Mouse (Mus musculus): ENCODE results near the gene Ctcfl.

The Ctcfl gene

DNA sequence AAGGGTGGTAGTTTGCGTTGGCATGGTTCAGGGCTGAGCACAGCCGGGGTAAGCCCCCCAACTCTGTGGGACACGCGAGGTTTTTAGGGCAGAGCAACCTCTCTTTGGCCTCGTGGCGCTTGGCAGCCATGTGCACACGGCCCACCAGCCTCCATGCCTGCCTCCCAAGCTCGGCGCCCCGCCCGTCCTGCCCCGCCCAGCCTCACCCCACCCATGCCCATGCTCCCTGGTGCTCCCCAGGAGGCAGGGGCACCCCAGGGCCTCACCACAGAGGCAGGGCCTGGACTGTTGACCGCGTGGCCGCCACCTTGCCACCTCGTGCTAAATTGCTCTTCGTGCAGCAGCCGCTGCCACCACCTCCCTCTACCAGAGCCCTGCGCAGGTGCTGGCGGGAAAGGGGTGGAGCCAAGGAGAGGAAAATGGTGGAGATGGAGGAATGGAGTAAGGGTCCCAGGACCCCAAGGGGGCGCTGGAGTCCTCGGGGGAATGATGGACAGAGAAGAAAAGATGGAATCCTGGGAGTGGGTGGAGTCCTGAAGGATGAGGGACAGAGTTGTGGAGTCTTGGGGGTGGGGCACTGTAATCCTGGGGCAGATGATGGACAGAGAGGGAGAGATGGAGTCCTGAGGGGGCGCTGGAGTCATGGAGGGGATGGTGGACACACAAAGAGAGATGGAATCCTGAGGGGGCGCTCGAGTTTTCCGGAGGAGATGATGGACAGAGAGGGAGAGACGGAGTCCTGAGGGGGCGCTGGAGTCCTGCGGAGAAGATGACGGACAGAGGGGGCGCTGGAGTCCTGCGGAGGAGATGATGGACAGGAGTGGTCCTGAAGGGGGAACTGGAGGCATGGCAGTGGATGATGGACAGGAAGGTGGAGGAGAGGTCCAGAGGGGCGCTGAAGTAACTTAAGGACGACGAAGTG, at the start of gene Ctcfl:
Gene Ctcfl, minus strand, starts transcription at position 503 of the 922 bp plus-strand sequence.
- no peak for TF ChIP-seq GATA4 (IDR thresholded peaks at IDR 0.05; ENCODE audit: insufficient replicate concordance, low read length)

DNA sequence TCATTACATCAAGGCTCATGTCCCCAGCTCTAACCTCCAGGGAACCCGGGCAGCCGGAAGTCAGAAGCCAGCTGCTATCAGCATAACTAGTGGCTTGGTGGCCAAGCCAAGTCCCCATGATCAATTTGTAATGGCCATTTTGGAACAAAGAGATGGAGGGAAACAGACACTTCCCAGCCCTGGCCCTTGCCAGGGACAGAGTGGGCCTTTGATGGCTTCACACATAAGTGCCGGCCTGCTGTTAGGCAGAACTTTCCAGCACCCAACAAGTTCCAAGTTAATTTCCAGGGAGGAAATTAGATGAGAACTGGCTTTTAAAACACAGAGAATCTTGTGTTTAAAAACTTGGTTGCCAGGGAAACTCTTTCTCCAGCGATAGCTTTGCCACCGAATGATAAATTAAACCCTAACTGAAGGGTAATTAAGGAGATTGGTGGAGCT, 49.1 kb upstream of the Ctcfl start:
- no peak for TF ChIP-seq GATA4 (IDR thresholded peaks at IDR 0.05; ENCODE audit: insufficient replicate concordance, low read length)

DNA sequence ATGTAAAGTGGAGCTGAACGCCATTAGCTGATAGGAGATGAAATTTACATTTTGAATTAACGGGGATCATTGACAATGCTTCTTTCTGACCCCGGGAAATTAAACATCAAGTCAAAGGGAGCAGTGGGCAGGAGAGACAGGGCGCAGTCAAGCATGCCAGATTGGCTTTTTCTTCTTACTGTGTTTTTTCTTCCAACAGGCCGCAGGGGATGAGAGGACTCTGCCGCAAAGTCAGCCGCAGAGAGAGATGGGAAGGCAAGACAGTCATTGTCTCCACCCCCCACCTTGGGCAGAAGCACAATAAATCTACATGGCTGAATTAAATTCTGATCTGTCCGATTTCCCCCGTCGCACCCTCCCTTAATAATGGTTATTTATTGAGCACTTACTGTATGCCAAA, 46.0 kb upstream of the Ctcfl start:
- no peak for TF ChIP-seq GATA4 (IDR thresholded peaks at IDR 0.05; ENCODE audit: insufficient replicate concordance, low read length)

DNA sequence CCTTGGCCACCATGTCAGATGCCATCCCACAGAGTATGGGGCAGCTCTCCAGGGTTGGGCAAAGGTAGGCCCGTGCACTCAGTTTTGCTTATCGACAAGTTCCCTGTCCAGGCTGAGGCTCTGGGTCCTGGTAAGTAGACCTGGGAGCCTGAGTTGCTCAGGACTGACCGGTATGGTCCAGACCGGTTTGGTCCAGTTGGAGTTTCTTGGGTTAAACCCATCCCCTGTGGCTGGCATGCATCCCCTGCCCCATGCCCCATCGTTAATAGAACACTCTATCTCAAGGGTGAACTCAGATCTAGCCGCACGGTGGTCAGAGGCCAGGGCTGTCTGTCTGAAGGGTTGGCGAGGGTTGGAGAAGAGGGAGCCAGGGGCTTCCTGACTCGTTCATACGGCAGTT, 45.6 kb upstream of the Ctcfl start:
- TF ChIP-seq GATA4 (IDR thresholded peaks at IDR 0.05; ENCODE audit: insufficient replicate concordance, low read length): no peak

DNA sequence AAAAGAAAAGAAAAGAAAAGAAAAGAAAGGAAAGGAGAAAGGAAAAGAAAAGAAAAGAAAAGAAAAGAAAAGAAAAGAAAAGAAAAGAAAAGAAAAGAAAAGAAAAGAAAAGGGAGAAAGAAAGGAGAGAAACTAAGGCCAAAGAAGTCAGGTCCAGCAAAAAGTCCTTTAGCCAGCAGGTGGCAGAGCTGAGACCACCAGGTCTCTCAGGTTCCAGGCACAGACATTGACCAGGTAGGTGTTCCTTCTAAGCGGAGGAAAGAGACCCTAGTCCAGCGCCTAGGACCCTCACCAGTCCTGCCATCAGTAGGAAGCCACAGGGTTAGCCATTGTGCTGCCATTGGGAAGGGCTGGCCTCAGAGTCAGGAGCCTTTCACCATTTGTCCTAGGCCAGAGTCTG, 45.0 kb upstream of the Ctcfl start:
- no peak for TF ChIP-seq GATA4 (IDR thresholded peaks at IDR 0.05; ENCODE audit: insufficient replicate concordance, low read length)

DNA sequence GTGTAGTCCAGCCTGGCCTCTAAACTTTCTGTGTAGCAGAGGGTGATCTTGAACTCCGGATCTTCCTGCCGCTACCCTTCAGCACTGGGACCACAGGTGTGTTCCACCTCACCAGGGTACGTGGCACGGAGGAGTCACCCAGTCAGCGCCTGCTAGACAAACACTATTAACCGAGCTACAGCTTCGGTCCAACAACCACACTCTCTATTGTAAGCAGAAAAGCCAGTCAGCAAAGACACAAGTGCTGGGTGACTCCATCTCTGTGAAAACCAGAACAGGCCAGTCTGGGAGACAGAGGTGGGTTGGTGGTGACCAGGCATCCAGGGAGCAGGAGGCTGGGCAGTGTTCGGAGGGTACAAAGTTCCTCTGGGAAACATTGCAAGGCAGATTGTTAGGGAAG, 44.1 kb upstream of the Ctcfl start:
- TF ChIP-seq GATA4 (IDR thresholded peaks at IDR 0.05; ENCODE audit: insufficient replicate concordance, low read length): no peak

DNA sequence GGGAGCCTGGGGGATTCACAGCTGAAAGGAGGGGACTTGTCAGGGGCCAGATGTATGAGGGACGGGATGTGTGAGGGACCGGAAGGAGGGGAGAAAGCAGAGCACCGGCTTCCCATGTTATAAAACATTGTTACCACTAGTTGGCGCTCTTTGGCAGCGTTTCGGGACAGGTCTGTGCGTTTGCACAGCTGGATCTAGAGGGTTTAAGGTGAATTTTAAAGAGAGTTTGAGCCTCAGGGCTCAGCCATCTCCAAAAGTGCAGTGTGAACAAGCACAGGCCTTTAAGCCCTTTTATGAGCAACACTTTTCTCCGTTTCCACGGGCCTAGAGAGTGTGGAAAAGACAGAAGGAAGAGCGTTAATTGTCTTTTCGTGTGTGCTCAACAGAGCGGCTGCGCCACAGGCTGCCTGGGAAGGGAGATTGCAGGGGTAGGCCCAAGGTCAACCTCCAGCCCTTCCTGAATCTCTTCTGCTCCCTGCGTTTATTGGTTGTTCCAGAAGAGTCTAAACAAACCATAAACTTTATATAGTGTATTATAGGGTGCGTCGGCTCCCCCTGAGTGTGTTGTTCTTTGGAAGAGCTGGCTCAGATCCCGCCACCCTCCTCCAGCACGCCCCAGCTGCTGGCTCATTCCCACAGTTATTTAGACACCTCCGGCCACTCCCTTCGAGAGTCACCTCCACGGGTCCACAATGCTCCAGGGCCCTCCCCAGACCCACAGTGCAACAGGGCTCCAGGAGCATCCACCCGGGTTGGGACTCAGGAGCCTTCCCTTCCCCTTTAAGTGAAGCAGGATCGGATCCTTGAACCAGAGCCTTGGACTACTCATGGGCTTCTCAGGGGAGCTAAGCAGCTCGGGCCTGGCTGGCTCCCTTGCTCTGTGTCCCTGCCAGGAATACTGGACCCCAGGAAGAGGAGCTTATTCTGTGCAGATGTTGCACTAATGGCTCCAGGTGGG, 40.3 kb upstream of the Ctcfl start:
- TF ChIP-seq GATA4 (IDR thresholded peaks at IDR 0.05; ENCODE audit: insufficient replicate concordance, low read length): no peak; the same call in 1 of the 2 replicates

DNA sequence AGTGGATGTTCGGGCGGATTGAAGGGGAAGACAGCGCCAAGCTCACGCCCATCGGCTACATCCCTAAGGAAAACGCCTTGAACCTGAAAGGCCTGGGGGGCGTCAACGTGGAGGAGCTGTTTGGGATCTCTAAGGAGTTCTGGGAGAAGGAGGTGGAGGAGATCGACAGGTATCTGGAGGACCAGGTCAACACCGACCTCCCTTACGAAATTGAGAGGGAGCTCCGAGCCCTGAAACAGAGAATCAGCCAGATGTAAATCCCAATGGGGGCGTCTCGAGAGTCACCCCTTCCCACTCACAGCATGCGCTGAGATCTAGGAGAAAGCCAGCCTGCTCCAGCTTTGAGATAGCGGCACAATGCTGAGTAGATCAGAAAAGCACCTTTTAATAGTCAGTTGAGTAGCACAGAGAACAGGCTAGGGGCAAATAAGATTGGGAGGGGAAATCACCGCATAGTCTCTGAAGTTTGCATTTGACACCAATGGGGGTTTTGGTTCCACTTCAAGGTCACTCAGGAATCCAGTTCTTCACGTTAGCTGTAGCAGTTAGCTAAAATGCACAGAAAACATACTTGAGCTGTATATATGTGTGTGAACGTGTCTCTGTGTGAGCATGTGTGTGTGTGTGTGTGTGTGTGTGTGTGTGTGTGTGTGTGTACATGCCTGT, 39.2 kb upstream of the Ctcfl start:
- TF ChIP-seq GATA4 (IDR thresholded peaks at IDR 0.05; ENCODE audit: insufficient replicate concordance, low read length): no peak

DNA sequence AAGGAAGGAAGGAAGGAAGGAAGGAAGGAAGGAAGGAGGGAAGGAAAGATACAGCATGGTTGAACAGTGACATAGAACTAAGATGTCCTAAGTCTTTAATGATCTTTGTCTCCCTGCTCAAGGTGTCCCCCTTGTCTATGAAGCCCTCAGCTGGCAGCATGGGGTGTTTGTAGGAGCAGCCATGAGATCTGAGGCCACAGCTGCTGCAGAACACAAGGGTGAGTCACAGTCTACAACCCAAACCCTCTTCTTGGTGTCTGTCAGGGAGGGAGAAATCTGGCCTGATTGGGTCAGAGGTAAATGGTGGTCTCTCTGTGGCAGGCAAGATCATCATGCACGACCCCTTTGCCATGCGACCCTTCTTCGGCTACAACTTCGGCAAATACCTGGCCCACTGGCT, 38.5 kb upstream of the Ctcfl start:
- no peak for TF ChIP-seq GATA4 (IDR thresholded peaks at IDR 0.05; ENCODE audit: insufficient replicate concordance, low read length)

DNA sequence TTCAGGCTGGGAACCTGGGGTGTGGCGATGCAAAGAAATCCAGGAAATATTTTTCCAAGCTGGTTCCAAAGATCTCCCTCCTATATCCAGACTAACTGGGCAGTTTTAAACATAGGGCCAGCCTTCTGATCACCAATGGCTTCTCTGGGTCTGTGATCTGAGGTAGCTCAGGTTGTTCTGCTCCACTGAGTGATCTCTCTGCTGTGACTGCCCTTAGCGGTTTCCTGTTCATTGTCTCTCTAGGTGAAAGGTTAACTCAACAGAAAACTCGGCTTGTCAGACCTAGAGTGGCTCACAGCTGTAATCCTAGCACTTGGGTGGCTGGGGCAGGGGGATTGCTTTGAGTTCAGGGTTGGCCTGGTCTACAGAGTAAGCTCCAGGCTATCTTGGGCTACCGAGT, 38.1 kb upstream of the Ctcfl start:
- TF ChIP-seq GATA4 (IDR thresholded peaks at IDR 0.05; ENCODE audit: insufficient replicate concordance, low read length): no peak

DNA sequence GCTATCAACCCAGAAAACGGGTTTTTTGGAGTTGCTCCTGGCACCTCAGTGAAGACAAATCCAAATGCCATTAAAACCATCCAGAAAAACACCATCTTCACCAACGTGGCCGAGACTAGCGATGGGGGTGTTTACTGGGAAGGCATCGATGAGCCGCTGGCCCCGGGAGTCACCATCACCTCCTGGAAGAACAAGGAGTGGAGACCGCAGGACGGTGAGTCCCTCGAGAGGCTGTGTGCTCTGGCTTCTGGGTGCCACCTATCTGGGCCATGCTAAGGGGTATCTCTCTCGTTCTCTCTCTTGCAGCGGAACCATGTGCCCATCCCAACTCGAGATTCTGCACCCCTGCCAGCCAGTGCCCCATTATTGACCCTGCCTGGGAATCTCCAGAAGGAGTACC, 37.6 kb upstream of the Ctcfl start:
- TF ChIP-seq GATA4 (IDR thresholded peaks at IDR 0.05; ENCODE audit: insufficient replicate concordance, low read length): no peak

DNA sequence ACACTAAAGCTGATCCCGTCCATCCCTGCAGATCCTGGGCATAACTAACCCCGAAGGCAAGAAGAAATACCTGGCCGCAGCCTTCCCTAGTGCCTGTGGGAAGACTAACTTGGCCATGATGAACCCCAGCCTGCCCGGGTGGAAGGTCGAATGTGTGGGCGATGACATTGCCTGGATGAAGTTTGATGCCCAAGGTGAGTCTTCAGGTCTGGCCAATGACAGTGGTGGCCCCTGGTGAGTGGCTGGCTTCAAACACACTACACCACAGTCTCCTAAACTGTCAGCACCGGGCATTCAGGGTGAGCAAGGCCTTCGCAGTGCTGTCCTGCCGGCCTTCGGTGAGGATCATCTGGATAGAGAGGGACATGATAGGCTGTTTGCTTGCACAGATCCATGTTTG, 36.6 kb upstream of the Ctcfl start:
- no peak for TF ChIP-seq GATA4 (IDR thresholded peaks at IDR 0.05; ENCODE audit: insufficient replicate concordance, low read length)

DNA sequence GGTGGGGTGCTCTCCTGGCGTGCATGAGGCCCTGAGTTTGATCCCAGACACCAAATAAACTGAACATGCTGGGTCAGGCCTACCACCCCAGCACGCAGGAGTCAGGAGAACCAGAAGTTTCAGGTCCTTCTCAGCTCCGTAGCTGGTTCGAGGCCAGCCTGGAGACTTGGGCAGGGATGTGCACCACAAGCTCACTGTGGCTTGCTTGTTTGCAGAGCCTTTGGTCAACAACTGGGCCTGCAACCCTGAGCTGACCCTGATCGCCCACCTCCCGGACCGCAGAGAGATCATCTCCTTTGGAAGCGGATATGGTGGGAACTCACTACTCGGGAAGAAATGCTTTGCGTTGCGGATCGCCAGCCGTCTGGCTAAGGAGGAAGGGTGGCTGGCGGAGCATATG, 35.6 kb upstream of the Ctcfl start:
- no peak for TF ChIP-seq GATA4 (IDR thresholded peaks at IDR 0.05; ENCODE audit: insufficient replicate concordance, low read length)

DNA sequence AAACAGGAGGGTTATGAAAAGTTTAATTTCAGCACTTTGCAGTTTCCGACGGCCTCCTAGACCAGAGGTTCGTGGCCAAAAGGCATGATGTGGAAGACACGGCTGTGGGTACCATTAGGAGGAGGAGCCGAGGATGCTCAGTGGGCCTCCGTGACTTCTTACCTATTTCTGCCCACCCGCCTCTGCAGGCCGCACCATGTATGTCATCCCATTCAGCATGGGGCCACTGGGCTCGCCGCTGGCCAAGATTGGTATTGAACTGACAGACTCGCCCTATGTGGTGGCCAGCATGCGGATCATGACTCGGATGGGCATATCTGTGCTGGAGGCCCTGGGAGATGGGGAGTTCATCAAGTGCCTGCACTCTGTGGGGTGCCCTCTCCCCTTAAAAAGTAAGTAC, 35.2 kb upstream of the Ctcfl start:
- TF ChIP-seq GATA4 (IDR thresholded peaks at IDR 0.05; ENCODE audit: insufficient replicate concordance, low read length): no peak

DNA sequence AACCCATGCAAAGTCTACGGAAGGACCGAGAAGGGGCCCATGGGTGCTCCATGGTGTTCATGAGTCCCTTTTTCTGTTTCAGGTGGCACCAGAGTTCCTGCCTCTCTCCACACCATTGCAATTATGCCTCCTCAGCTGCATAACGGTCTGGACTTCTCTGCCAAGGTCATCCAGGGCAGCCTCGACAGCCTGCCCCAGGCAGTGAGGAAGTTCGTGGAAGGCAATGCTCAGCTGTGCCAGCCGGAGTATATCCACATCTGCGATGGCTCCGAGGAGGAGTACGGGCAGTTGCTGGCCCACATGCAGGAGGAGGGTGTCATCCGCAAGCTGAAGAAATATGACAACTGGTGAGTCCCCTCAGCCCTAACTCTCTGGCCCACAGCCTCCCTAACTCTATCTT, 33.9 kb upstream of the Ctcfl start:
- TF ChIP-seq GATA4 (IDR thresholded peaks at IDR 0.05; ENCODE audit: insufficient replicate concordance, low read length): no peak
